Mouse (Mus musculus): ENCODE results near the gene Nfia. TPM values are rescaled to one million over a fixed set of nuclear protein-coding genes. Genes with fewer than 3 reads are reported as not detected.

Nfia gene
- total RNA-seq, 2 experiments from 2014 or later = 2.7 to 21.8 TPM

GRCm38 (mm10) chr4:97962856-97963255 lies 190.3 kb downstream of the Nfia start:
- ATAC-seq (replicated peaks; ENCODE audit: low FRiP score, poor library complexity, severe bottlenecking) = no peak

GRCm38 (mm10) chr4:97963951-97964350 lies 191.4 kb downstream of the Nfia start:
- no peak for ATAC-seq (replicated peaks; ENCODE audit: low FRiP score, poor library complexity, severe bottlenecking)

GRCm38 (mm10) chr4:97968786-97969348 lies 196.3 kb downstream of the Nfia start:
- ATAC-seq (replicated peaks; ENCODE audit: low FRiP score, poor library complexity, severe bottlenecking) = no peak

- ATAC-seq (replicated peaks; ENCODE audit: low FRiP score, poor library complexity, severe bottlenecking) = no peak
These were observed 200.5 kb downstream of the Nfia start for GRCm38 (mm10) chr4:97973064-97973463.

- ATAC-seq (replicated peaks; ENCODE audit: low FRiP score, poor library complexity, severe bottlenecking) = no peak
These were observed 201.5 kb downstream of the Nfia start for GRCm38 (mm10) chr4:97974037-97974436.

- ATAC-seq (replicated peaks; ENCODE audit: low FRiP score, poor library complexity, severe bottlenecking) = no peak
These were observed 204.4 kb downstream of the Nfia start for GRCm38 (mm10) chr4:97976891-97977290.

- ATAC-seq (replicated peaks; ENCODE audit: low FRiP score, poor library complexity, severe bottlenecking) = no peak
These were observed 211.8 kb downstream of the Nfia start for GRCm38 (mm10) chr4:97984361-97984760.

GRCm38 (mm10) chr4:97986056-97986734 lies 213.7 kb downstream of the Nfia start:
- ATAC-seq (replicated peaks; ENCODE audit: low FRiP score, poor library complexity, severe bottlenecking) = no peak

GRCm38 (mm10) chr4:97986735-97987075 lies 214.2 kb downstream of the Nfia start:
- no peak for ATAC-seq (replicated peaks; ENCODE audit: low FRiP score, poor library complexity, severe bottlenecking)

- no peak for ATAC-seq (replicated peaks; ENCODE audit: low FRiP score, poor library complexity, severe bottlenecking)
These were observed 216.2 kb downstream of the Nfia start for GRCm38 (mm10) chr4:97988703-97989102.

- no peak for ATAC-seq (replicated peaks; ENCODE audit: low FRiP score, poor library complexity, severe bottlenecking)
These were observed 217.9 kb downstream of the Nfia start for GRCm38 (mm10) chr4:97990431-97990830.

- ATAC-seq (replicated peaks; ENCODE audit: low FRiP score, poor library complexity, severe bottlenecking) = no peak
These were observed 218.9 kb downstream of the Nfia start for GRCm38 (mm10) chr4:97991395-97991794.

GRCm38 (mm10) chr4:97991880-97992279 lies 219.3 kb downstream of the Nfia start:
- ATAC-seq (replicated peaks; ENCODE audit: low FRiP score, poor library complexity, severe bottlenecking) = no peak

- no peak for ATAC-seq (replicated peaks; ENCODE audit: low FRiP score, poor library complexity, severe bottlenecking)
These were observed 223.6 kb downstream of the Nfia start for GRCm38 (mm10) chr4:97995911-97996712.

- no peak for ATAC-seq (replicated peaks; ENCODE audit: low FRiP score, poor library complexity, severe bottlenecking)
These were observed 224.8 kb downstream of the Nfia start for GRCm38 (mm10) chr4:97997151-97997817.

GRCm38 (mm10) chr4:98002206-98002605 lies 229.7 kb downstream of the Nfia start:
- no peak for ATAC-seq (replicated peaks; ENCODE audit: low FRiP score, poor library complexity, severe bottlenecking)

- no peak for ATAC-seq (replicated peaks; ENCODE audit: low FRiP score, poor library complexity, severe bottlenecking)
These were observed 231.0 kb downstream of the Nfia start for GRCm38 (mm10) chr4:98003323-98004107.

GRCm38 (mm10) chr4:98004108-98004625 lies 231.6 kb downstream of the Nfia start:
- ATAC-seq (replicated peaks; ENCODE audit: low FRiP score, poor library complexity, severe bottlenecking) = no peak

- ATAC-seq (replicated peaks; ENCODE audit: low FRiP score, poor library complexity, severe bottlenecking) = no peak
These were observed 232.5 kb downstream of the Nfia start for GRCm38 (mm10) chr4:98004986-98005385.

All from erythroid progenitor cell, adult 5-6 weeks (primary cell).